Mouse (Mus musculus): ENCODE data around the gene Gadd45b. TPM values are rescaled to one million over a fixed set of nuclear protein-coding genes. Genes with fewer than 3 reads are reported as not detected.
A peak's percentile ranks its signal among the peaks of the same experiment; 100 is the strongest.

Gene Gadd45b
- total and polyA plus RNA-seq, 2 experiments from 2014 or later, result 22.3 to 26.8 TPM

DNA sequence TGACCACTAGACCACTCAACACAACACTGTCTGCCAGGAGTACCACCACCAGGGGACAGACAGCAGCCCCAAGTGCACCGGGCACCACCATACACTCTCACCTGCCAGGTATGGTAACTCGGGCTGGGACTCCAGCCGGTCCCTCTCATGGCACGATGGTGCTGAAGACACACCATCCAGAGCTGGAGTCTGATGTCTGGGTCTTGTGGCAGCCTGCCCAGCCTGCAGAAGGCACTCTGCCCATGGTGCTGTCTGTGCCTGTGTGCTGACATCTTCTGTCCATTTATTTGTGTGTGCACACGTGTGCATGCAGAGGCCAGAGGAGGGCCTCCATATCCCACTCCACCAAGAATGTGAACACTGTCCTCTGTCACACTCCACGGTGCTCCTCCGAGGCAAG is 34.8 kb upstream of the Gadd45b start:
- Histone ChIP-seq H3K4me3 (ENCODE audit: low read depth, low read length) (no peak overlapping the region), H3K36me3 (replicated peaks; ENCODE audit: control insufficient read depth, insufficient read depth, low read length) (peaks cover 9% of the 10 kb centered on the region; the same call in 1 of the 2 replicates), H3K4me2 (ENCODE audit: low read depth, low read length) (no peak overlapping the region), H3K9ac (replicated peaks; ENCODE audit: low read depth, low read length) (no peak overlapping the region), H3K4me1 (ENCODE audit: control insufficient read depth, insufficient read depth) (peaks cover 7% of the 10 kb centered on the region), H3K27ac (ENCODE audit: low read depth) (no peak overlapping the region), H3K27me3 (ENCODE audit: control insufficient read depth, insufficient read depth, low read length) (peaks cover 7% of the 10 kb centered on the region; the same call in 1 of the 2 replicates), H3K9me3 (replicated peaks; ENCODE audit: control insufficient read depth, low read length) (no peaks in the 10 kb centered on the region)
- no peak for TF ChIP-seq CTCF (IDR thresholded peaks at IDR 0.05; ENCODE audit: low read depth)
- no peak for TF ChIP-seq EP300 (IDR thresholded peaks at IDR 0.05; ENCODE audit: low read depth)
- 77% methylated on average over 7 of the region's 7 CpGs for WGBS
- ATAC-seq (ENCODE audit: insufficient read depth, low read depth) (no peak), DNase-seq (ENCODE audit: low spot score) (no peak)

- WGBS, result 79% methylated on average over 6 of the region's 6 CpGs
- no peak for TF ChIP-seq EP300 (IDR thresholded peaks at IDR 0.05; ENCODE audit: low read depth)
- no peak for TF ChIP-seq CTCF (IDR thresholded peaks at IDR 0.05; ENCODE audit: low read depth)
- Histone ChIP-seq H3K36me3 (replicated peaks; ENCODE audit: control insufficient read depth, insufficient read depth, low read length) (peaks cover 9% of the 10 kb centered on the region; the same call in 1 of the 2 replicates), H3K9ac (replicated peaks; ENCODE audit: low read depth, low read length) (no peak overlapping the region), H3K9me3 (replicated peaks; ENCODE audit: control insufficient read depth, low read length) (no peaks in the 10 kb centered on the region), H3K27me3 (ENCODE audit: control insufficient read depth, insufficient read depth, low read length) (0 out of 2 replicates have a peak, but pooled peaks cover 2% of the 10 kb centered on the region), H3K4me2 (ENCODE audit: low read depth, low read length) (no peak overlapping the region), H3K4me3 (ENCODE audit: low read depth, low read length) (no peak overlapping the region), H3K27ac (ENCODE audit: low read depth) (no peak overlapping the region), H3K4me1 (ENCODE audit: control insufficient read depth, insufficient read depth) (peaks cover 7% of the 10 kb centered on the region)
- no peak for ATAC-seq (ENCODE audit: insufficient read depth, low read depth)
- DNase-seq (ENCODE audit: low spot score), result no peak
Measured at GRCm38 (mm10) chr10:80895697-80896096, 34.2 kb upstream of the Gadd45b start.

GRCm38 (mm10) chr10:80896581-80897485 is 33.0 kb upstream of the Gadd45b start:
- H3K4me2 ChIP-seq (ENCODE audit: low read depth, low read length), result no peak overlapping the region
- peaks cover 9% of the 10 kb centered on the region; the same call in 1 of the 2 replicates for H3K36me3 ChIP-seq (replicated peaks; ENCODE audit: control insufficient read depth, insufficient read depth, low read length)
- TF ChIP-seq EP300 (IDR thresholded peaks at IDR 0.05; ENCODE audit: low read depth) (no peak), CTCF (IDR thresholded peaks at IDR 0.05; ENCODE audit: low read depth) (no peak)
- no peak overlapping the region for H3K9ac ChIP-seq (replicated peaks; ENCODE audit: low read depth, low read length)
- no peak for ATAC-seq (ENCODE audit: insufficient read depth, low read depth)
- H3K27ac ChIP-seq (ENCODE audit: low read depth), result no peak overlapping the region
- H3K9me3 ChIP-seq (replicated peaks; ENCODE audit: control insufficient read depth, low read length), result no peaks in the 10 kb centered on the region
- peaks cover 7% of the 10 kb centered on the region for H3K4me1 ChIP-seq (ENCODE audit: control insufficient read depth, insufficient read depth)
- no peaks in the 10 kb centered on the region for H3K27me3 ChIP-seq (ENCODE audit: control insufficient read depth, insufficient read depth, low read length)
- no peak overlapping the region for H3K4me3 ChIP-seq (ENCODE audit: low read depth, low read length)
- DNase-seq (ENCODE audit: low spot score), result no peak
- 66% methylated on average over 24 of the region's 24 CpGs for WGBS

- peaks cover 12% of the 10 kb centered on the region; the same call in 1 of the 2 replicates for H3K36me3 ChIP-seq (replicated peaks; ENCODE audit: control insufficient read depth, insufficient read depth, low read length)
- no peak overlapping the region for H3K4me3 ChIP-seq (ENCODE audit: low read depth, low read length)
- peaks cover 7% of the 10 kb centered on the region for H3K4me1 ChIP-seq (ENCODE audit: control insufficient read depth, insufficient read depth)
- 0 out of 2 replicates have a peak overlapping the region, but pooled peaks have one; percentile 6 for H3K4me2 ChIP-seq (ENCODE audit: low read depth, low read length)
- H3K27ac ChIP-seq (ENCODE audit: low read depth), result no peak overlapping the region
- H3K27me3 ChIP-seq (ENCODE audit: control insufficient read depth, insufficient read depth, low read length), result no peaks in the 10 kb centered on the region
- 0 out of 2 replicates have a peak overlapping the region, but pooled peaks have one; percentile 6 for H3K9ac ChIP-seq (replicated peaks; ENCODE audit: low read depth, low read length)
- ATAC-seq (ENCODE audit: insufficient read depth, low read depth), result no peak
- 26% methylated on average over 41 of the region's 41 CpGs for WGBS
- DNase-seq (ENCODE audit: low spot score), result no peak
- TF ChIP-seq CTCF (IDR thresholded peaks at IDR 0.05; ENCODE audit: low read depth), result no peak
- no peak for TF ChIP-seq EP300 (IDR thresholded peaks at IDR 0.05; ENCODE audit: low read depth)
- H3K9me3 ChIP-seq (replicated peaks; ENCODE audit: control insufficient read depth, low read length), result no peaks in the 10 kb centered on the region
Measured at GRCm38 (mm10) chr10:80897861-80898510, 31.9 kb upstream of the Gadd45b start.

GRCm38 (mm10) chr10:80899074-80899473 is 30.8 kb upstream of the Gadd45b start:
- Histone ChIP-seq H3K36me3 (replicated peaks; ENCODE audit: control insufficient read depth, insufficient read depth, low read length) (peaks cover 23% of the 10 kb centered on the region), H3K27me3 (ENCODE audit: control insufficient read depth, insufficient read depth, low read length) (no peaks in the 10 kb centered on the region), H3K9me3 (replicated peaks; ENCODE audit: control insufficient read depth, low read length) (no peaks in the 10 kb centered on the region), H3K9ac (replicated peaks; ENCODE audit: low read depth, low read length) (no peak overlapping the region), H3K4me1 (ENCODE audit: control insufficient read depth, insufficient read depth) (peaks cover 7% of the 10 kb centered on the region), H3K4me3 (ENCODE audit: low read depth, low read length) (no peak overlapping the region), H3K4me2 (ENCODE audit: low read depth, low read length) (no peak overlapping the region), H3K27ac (ENCODE audit: low read depth) (no peak overlapping the region)
- no peak for ATAC-seq (ENCODE audit: insufficient read depth, low read depth)
- TF ChIP-seq EP300 (IDR thresholded peaks at IDR 0.05; ENCODE audit: low read depth) (no peak), CTCF (IDR thresholded peaks at IDR 0.05; ENCODE audit: low read depth) (no peak)
- 89% methylated on average over 8 of the region's 8 CpGs for WGBS
- DNase-seq (ENCODE audit: low spot score), result no peak

Data from heart, postnatal 0 days (tissue).